Mouse (Mus musculus) MEL (cell line): ENCODE measurements at regions not wholly inside any gene's neighbourhood (a gene's known extent, or its start where the extent isn't known, plus 50 kb on each side); places are given as distances from the start of the nearest gene placed in this dataset.

Source experiments
- DNase-seq: peaks from one replicate; pipeline ENCODE4 v3.0.0; 2011; ENCODE audit warnings: low read depth, low spot score
- H3K27ac ChIP-seq: 2 replicates; pipeline ENCODE4 v1.5.1; 2012; ENCODE audit warnings: low read depth, mild to moderate bottlenecking, control low read depth, low read length, moderate library complexity; ENCODE audit not compliant: control insufficient read depth
- H3K27me3 ChIP-seq, 2 experiments: fragments of 150-350 bp in 1 of 2; sonication (generic) in 1 of 2; 2 replicates each; pipeline ENCODE4 v1.6.1; 2012; ENCODE audit warnings: low read length in 2 of 2, mild to moderate bottlenecking in 2 of 2, improper control_type of control experiment in 1 of 2, moderate library complexity in 1 of 2; ENCODE audit not compliant: insufficient read depth in 2 of 2, control insufficient read depth in 1 of 2
- H3K36me3 ChIP-seq, 2 experiments: 2 replicates each; pipeline ENCODE4 v1.6.1; 2012 to 2014; ENCODE audit warnings: low read length in 2 of 2, improper control_type of control experiment in 1 of 2, inconsistent platforms in 1 of 2, mild to moderate bottlenecking in 1 of 2; ENCODE audit not compliant: insufficient read depth in 2 of 2, control insufficient read depth in 1 of 2
- H3K4me1 ChIP-seq, 2 experiments: fragments of 150-350 bp in 1 of 2; sonication (generic) in 1 of 2; 2 replicates each; pipeline ENCODE4 v1.6.1; 2012; ENCODE audit warnings: low read length in 2 of 2, improper control_type of control experiment in 1 of 2, mild to moderate bottlenecking in 1 of 2; ENCODE audit not compliant: insufficient read depth in 2 of 2, control insufficient read depth in 1 of 2
- H3K4me3 ChIP-seq, 2 experiments: fragments of 150-350 bp in 1 of 2; sonication (generic) in 1 of 2; 2 replicates each; pipeline ENCODE4 v1.5.1; 2012; ENCODE audit warnings: low read depth in 2 of 2, low read length in 2 of 2, mild to moderate bottlenecking in 2 of 2, moderate library complexity in 2 of 2, control low read depth in 1 of 2, improper control_type of control experiment in 1 of 2; ENCODE audit not compliant: control insufficient read depth in 1 of 2, insufficient read depth in 1 of 2
- H3K79me2 ChIP-seq: 2 replicates; pipeline ENCODE4 v1.6.1; 2012; ENCODE audit warnings: mild to moderate bottlenecking, low read length, moderate library complexity; ENCODE audit not compliant: control insufficient read depth, poor library complexity, insufficient read depth
- H3K9ac ChIP-seq: 2 replicates; pipeline ENCODE4 v1.6.1; 2012; ENCODE audit warnings: low read depth, mild to moderate bottlenecking, control low read depth, low read length, moderate library complexity; ENCODE audit not compliant: control insufficient read depth, poor library complexity, severe bottlenecking
- H3K9me3 ChIP-seq: fragments of 150-350 bp; sonication (generic); replicated peaks from 2 replicates; pipeline ENCODE4 v1.6.1; 2012; ENCODE audit warnings: mild to moderate bottlenecking, low read length, improper control_type of control experiment, moderate library complexity; ENCODE audit not compliant: insufficient read depth
- CHD1 ChIP-seq: IDR thresholded peaks from 2 replicates; pipeline ENCODE4 v1.6.1; 2012; ENCODE audit warnings: low read depth, mild to moderate bottlenecking, inconsistent platforms, low read length, improper control_type of control experiment
- CHD2 ChIP-seq: IDR thresholded peaks from 2 replicates; pipeline ENCODE4 v1.6.1; 2011; ENCODE audit warnings: low read length, improper control_type of control experiment
- CTCF ChIP-seq, 3 experiments: IDR thresholded peaks in 2 of 3; conservative IDR thresholded peaks in 1 of 3; 2 replicates each; pipeline ENCODE4 v1.5.1; 2011 to 2012; ENCODE audit warnings: low read length in 3 of 3, low read depth in 2 of 3, mild to moderate bottlenecking in 2 of 3, improper control_type of control experiment in 1 of 3, inconsistent platforms in 1 of 3, mixed read lengths in 1 of 3, moderate library complexity in 1 of 3; ENCODE audit not compliant: control insufficient read depth in 1 of 3, insufficient read depth in 1 of 3, poor library complexity in 1 of 3, severe bottlenecking in 1 of 3
- E2F4 ChIP-seq: IDR thresholded peaks from 2 replicates; pipeline ENCODE4 v1.6.1; 2011; ENCODE audit warnings: low read depth, low read length, improper control_type of control experiment, borderline replicate concordance
- ELF1 ChIP-seq: IDR thresholded peaks from 2 replicates; pipeline ENCODE4 v1.6.1; 2014; ENCODE audit warnings: low read depth, mild to moderate bottlenecking, inconsistent platforms, low read length, improper control_type of control experiment, moderate library complexity
- EP300 ChIP-seq, 2 experiments: IDR thresholded peaks; 2 replicates each; pipeline ENCODE4 v1.6.1; 2011; ENCODE audit warnings: improper control_type of control experiment in 2 of 2, low read length in 2 of 2, low read depth in 1 of 2, mild to moderate bottlenecking in 1 of 2
- ETS1 ChIP-seq: IDR thresholded peaks from 2 replicates; pipeline ENCODE4 v1.6.1; 2012; ENCODE audit warnings: low read depth, mild to moderate bottlenecking, inconsistent platforms, low read length, improper control_type of control experiment, moderate library complexity
- GABPA ChIP-seq: IDR thresholded peaks from 2 replicates; pipeline ENCODE4 v1.6.1; 2012; ENCODE audit warnings: low read depth, mild to moderate bottlenecking, inconsistent platforms, low read length, improper control_type of control experiment, moderate library complexity
- GATA1 ChIP-seq: IDR thresholded peaks from 2 replicates; pipeline ENCODE4 v1.6.1; 2011; ENCODE audit warnings: low read depth, low read length, improper control_type of control experiment
- HCFC1 ChIP-seq: IDR thresholded peaks from 2 replicates; pipeline ENCODE4 v1.6.1; 2012; ENCODE audit warnings: low read depth, mild to moderate bottlenecking, inconsistent platforms, low read length, improper control_type of control experiment, moderate library complexity
- JUND ChIP-seq: IDR thresholded peaks from 2 replicates; pipeline ENCODE4 v1.6.1; 2011; ENCODE audit warnings: low read depth, mild to moderate bottlenecking, improper control_type of control experiment, low read length
- KAT2A ChIP-seq: conservative IDR thresholded peaks from 2 replicates; pipeline ENCODE4 v1.6.1; 2012; ENCODE audit warnings: low read depth, low read length, improper control_type of control experiment, inconsistent platforms
- MAFK ChIP-seq: IDR thresholded peaks from 2 replicates; pipeline ENCODE4 v1.6.1; 2011; ENCODE audit warnings: low read depth, mild to moderate bottlenecking, low read length, improper control_type of control experiment, borderline replicate concordance
- MAX ChIP-seq: IDR thresholded peaks from 2 replicates; pipeline ENCODE4 v1.6.1; 2011; ENCODE audit warnings: low read length, improper control_type of control experiment
- MAZ ChIP-seq: IDR thresholded peaks from 2 replicates; pipeline ENCODE4 v1.6.1; 2012; ENCODE audit warnings: low read depth, mild to moderate bottlenecking, inconsistent platforms, low read length, improper control_type of control experiment
- MXI1 ChIP-seq: IDR thresholded peaks from 2 replicates; pipeline ENCODE4 v1.6.1; 2011; ENCODE audit warnings: mild to moderate bottlenecking, low read depth, low read length, improper control_type of control experiment
- MYC ChIP-seq: IDR thresholded peaks from 2 replicates; pipeline ENCODE4 v1.6.1; 2011; ENCODE audit warnings: low read depth, mild to moderate bottlenecking, low read length, improper control_type of control experiment, moderate library complexity
- NRF1 ChIP-seq: IDR thresholded peaks from 2 replicates; pipeline ENCODE4 v1.6.1; 2014; ENCODE audit warnings: low read depth, mild to moderate bottlenecking, inconsistent platforms, low read length, improper control_type of control experiment, moderate library complexity; ENCODE audit not compliant: poor library complexity, insufficient read depth, severe bottlenecking
- POLR2A ChIP-seq, 2 experiments: IDR thresholded peaks; 2 replicates each; pipeline ENCODE4 v1.6.1; 2011 to 2012; ENCODE audit warnings: low read length in 2 of 2, mild to moderate bottlenecking in 2 of 2, control low read depth in 1 of 2, improper control_type of control experiment in 1 of 2, low read depth in 1 of 2, moderate library complexity in 1 of 2; ENCODE audit not compliant: control insufficient read depth in 1 of 2, insufficient read depth in 1 of 2, poor library complexity in 1 of 2
- POLR2AphosphoS5 ChIP-seq: IDR thresholded peaks from 2 replicates; pipeline ENCODE4 v1.6.1; 2012; ENCODE audit warnings: low read depth, borderline replicate concordance, mild to moderate bottlenecking, inconsistent platforms, low read length, moderate library complexity, mixed read lengths
- SMC3 ChIP-seq: IDR thresholded peaks from 2 replicates; pipeline ENCODE4 v1.6.1; 2011; ENCODE audit warnings: low read depth, low read length, improper control_type of control experiment
- TAL1 ChIP-seq: IDR thresholded peaks from 2 replicates; pipeline ENCODE4 v1.6.1; 2012; ENCODE audit warnings: mild to moderate bottlenecking, inconsistent platforms, low read length, moderate library complexity, mixed read lengths
- TCF12 ChIP-seq: IDR thresholded peaks from 2 replicates; pipeline ENCODE4 v1.6.1; 2014; ENCODE audit warnings: low read depth, mild to moderate bottlenecking, inconsistent platforms, low read length, improper control_type of control experiment, moderate library complexity
- USF1 ChIP-seq: IDR thresholded peaks from 2 replicates; pipeline ENCODE4 v1.6.1; 2014; ENCODE audit warnings: low read depth, mild to moderate bottlenecking, inconsistent platforms, low read length, improper control_type of control experiment, moderate library complexity
- USF2 ChIP-seq, 2 experiments: IDR thresholded peaks; 2 replicates each; pipeline ENCODE4 v1.6.1; 2011 to 2012; ENCODE audit warnings: improper control_type of control experiment in 2 of 2, low read length in 2 of 2, borderline replicate concordance in 1 of 2, inconsistent platforms in 1 of 2, low read depth in 1 of 2, mild to moderate bottlenecking in 1 of 2; ENCODE audit not compliant: insufficient read depth in 1 of 2
- ZKSCAN1 ChIP-seq: IDR thresholded peaks from 2 replicates; pipeline ENCODE4 v1.6.1; 2012; ENCODE audit warnings: low read depth, mild to moderate bottlenecking, inconsistent platforms, low read length, improper control_type of control experiment, moderate library complexity
- ZNF384 ChIP-seq: IDR thresholded peaks from 2 replicates; pipeline ENCODE4 v1.6.1; 2012; ENCODE audit warnings: low read depth, mild to moderate bottlenecking, inconsistent platforms, low read length, improper control_type of control experiment

- TF ChIP-seq MXI1: no peak
- no peak for TF ChIP-seq ETS1
- TF ChIP-seq GABPA: no peak
- TF ChIP-seq EP300 (IDR thresholded peaks at IDR 0.05; ENCODE audit: low read depth in 1 of 2, low read length in 2 of 2): peak; percentile 11 to 32; a peak in 1 of 4 replicates
- 0 out of 2 replicates have a peak, but pooled peaks have one; percentile 8 for TF ChIP-seq GATA1
- no peak for TF ChIP-seq ZKSCAN1
- TF ChIP-seq ZNF384: no peak
- TF ChIP-seq JUND: no peak
- peak; percentile 51; the same call in 1 of the 2 replicates for TF ChIP-seq TCF12
- no peak for TF ChIP-seq NRF1
- TF ChIP-seq SMC3: no peak
- TF ChIP-seq HCFC1: no peak
- TF ChIP-seq CTCF (IDR thresholded peaks at IDR 0.05 in 2 of 3, conservative IDR thresholded peaks at IDR 0.05 in 1 of 3; ENCODE audit: control insufficient read depth in 1 of 3, insufficient read depth in 1 of 3, low read depth in 2 of 3, low read length in 3 of 3, poor library complexity in 1 of 3, severe bottlenecking in 1 of 3): no peak
- no peak overlapping the region for H3K4me3 ChIP-seq
- no peaks in the 10 kb centered on the region for H3K27me3 ChIP-seq
- H3K9me3 ChIP-seq: no peaks in the 10 kb centered on the region
- H3K9ac ChIP-seq: no peak overlapping the region
- H3K27ac ChIP-seq: no peak overlapping the region
- H3K36me3 ChIP-seq: no peaks in the 10 kb centered on the region
- H3K4me1 ChIP-seq: no peaks in the 10 kb centered on the region
- DNase-seq: no peak
- no peaks in the 10 kb centered on the region for H3K79me2 ChIP-seq
Observed at GRCm38 (mm10) chr3:148134646-148135045, 855.7 kb downstream of the Adgrl2 start.

GRCm38 (mm10) chr3:148115576-148115975, 874.8 kb downstream of the Adgrl2 start:
- no peak for DNase-seq
- Histone ChIP-seq H3K27ac (no peak overlapping the region), H3K4me3 (no peak overlapping the region), H3K9me3 (no peaks in the 10 kb centered on the region), H3K9ac (no peak overlapping the region), H3K27me3 (no peaks in the 10 kb centered on the region), H3K36me3 (no peaks in the 10 kb centered on the region), H3K79me2 (no peaks in the 10 kb centered on the region), H3K4me1 (no peaks in the 10 kb centered on the region)
- TF ChIP-seq NRF1 (no peak), ZKSCAN1 (no peak), USF2 (IDR thresholded peaks at IDR 0.05; ENCODE audit: borderline replicate concordance in 1 of 2, insufficient read depth in 1 of 2, low read depth in 1 of 2, low read length in 2 of 2) (no peak), KAT2A (no peak), ELF1 (no peak), MAZ (no peak), E2F4 (no peak), POLR2AphosphoS5 (no peak), MAX (no peak), MYC (no peak), GABPA (no peak), GATA1 (no peak), TAL1 (no peak), CHD2 (no peak), POLR2A (IDR thresholded peaks at IDR 0.05; ENCODE audit: control insufficient read depth in 1 of 2, insufficient read depth in 1 of 2, low read depth in 1 of 2, low read length in 2 of 2, poor library complexity in 1 of 2) (no peak), ETS1 (no peak), MAFK (no peak), USF1 (no peak), CHD1 (no peak)
